In the genomic region with DNA sequence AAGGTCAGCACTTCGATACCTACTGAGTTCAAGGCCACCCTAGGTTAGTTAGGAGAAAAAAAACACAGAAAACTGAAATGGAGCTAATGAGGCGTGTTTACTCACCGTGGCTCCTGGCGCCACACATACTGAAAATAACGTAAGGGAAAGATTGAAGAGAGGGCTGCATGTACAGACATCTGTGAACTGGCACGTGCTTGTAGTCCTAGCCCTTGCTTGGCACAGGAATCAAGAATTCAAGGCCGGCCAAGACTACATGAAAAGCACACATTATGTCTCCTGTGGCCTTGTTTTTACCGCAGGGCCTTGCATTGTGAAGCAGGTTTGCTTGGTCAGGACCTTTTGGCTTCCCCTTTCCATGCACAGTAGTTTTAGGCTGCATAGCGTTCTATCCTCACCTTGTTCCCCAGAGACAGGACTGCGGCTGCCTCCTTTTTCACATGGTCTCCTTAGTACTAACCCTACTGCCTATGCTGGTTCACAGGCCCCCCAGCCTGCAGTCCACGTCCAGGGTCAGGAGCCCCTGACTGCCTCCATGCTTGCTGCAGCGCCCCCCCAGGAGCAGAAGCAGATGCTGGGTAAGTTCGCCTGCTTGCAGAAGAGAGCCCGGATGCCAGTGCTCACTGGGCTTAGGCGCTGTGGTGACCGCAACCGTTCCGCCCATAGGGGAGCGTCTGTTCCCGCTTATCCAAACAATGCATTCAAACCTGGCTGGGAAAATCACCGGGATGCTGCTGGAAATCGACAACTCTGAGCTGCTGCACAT, we compare ENCODE assay signal across 27 mouse cellular contexts. TPM values are rescaled to one million over a fixed set of nuclear protein-coding genes. Genes with fewer than 3 reads are reported as not detected.
A peak's percentile ranks its signal among the peaks of the same experiment; 100 is the strongest.
DNase-seq lines count a peak whose midpoint lies in the region; ATAC-seq and TF ChIP-seq lines count a peak whose summit lies in the region.
"Had no signal": no experiment of that assay in that cellular context is flagged by ENCODE, and none has a peak within 500 bp of the region (broad histone marks: within the 10 kb centered on the region; RNA-seq: fewer than 3 reads in every experiment).

No protein-coding gene starts in this region.

- intact Hi-C loops in gastrocnemius, adult 2 months (cut with DNase I) = no loop called here
- intact Hi-C loops in gastrocnemius, postnatal 14 days (cut with DNase I; ENCODE audit: low total_unique reads) = no loop called here

- TF ChIP-seq CTCF in gastrocnemius, adult 2 months (IDR thresholded peaks at IDR 0.05) = no peak

- H3K4me3 ChIP-seq in gastrocnemius, adult 2 months = no peak overlapping the region
- H3K4me3 ChIP-seq: embryonic facial prominence, embryonic 10.5 days; embryonic facial prominence, embryonic 13.5 days; erythroblast, embryonic 14.5 days; forebrain, embryonic 12.5 days; heart, adult 2 months; heart, embryonic 10.5 days; heart, embryonic 13.5 days had no signal

- peak; percentile 77 to 84 for DNase-seq in adrenal gland, adult (ENCODE audit: inconsistent age in 2 of 2, low spot score in 1 of 2)
- DNase-seq in adrenal gland, postnatal 4 days (ENCODE audit: low spot score in 2 of 2) = no peak
- peak; percentile 16 for DNase-seq in gastrocnemius, adult 2 months
- DNase-seq in gastrocnemius, postnatal 14 days = no peak
- peak; percentile 32 for DNase-seq in ovary, adult 18-20 months (ENCODE audit: low spot score)
- no peak for DNase-seq in ovary, postnatal 10 days (ENCODE audit: low spot score)
- DNase-seq in adrenal gland, postnatal 36 days = peak; percentile 57 to 59
- DNase-seq: cerebellum, adult 11-12 months; cerebellum, adult 8-10 months; cerebellum, postnatal 10 days; cerebellum, postnatal 36 days; embryo, embryonic 11 days; gastrocnemius, postnatal 25 days; heart, postnatal 4 days had no signal

- peak overlapping the region; percentile 80; the same call in 1 of the 2 replicates for H3K27ac ChIP-seq in gastrocnemius, adult 2 months
- H3K27ac ChIP-seq: embryonic facial prominence, embryonic 10.5 days; embryonic facial prominence, embryonic 13.5 days; forebrain, embryonic 12.5 days; heart, adult 2 months; heart, embryonic 10.5 days; heart, embryonic 13.5 days; hindbrain, embryonic 14.5 days had no signal

- no peak for ATAC-seq in granulocyte monocyte progenitor cell, adult 5-6 weeks (replicated peaks; ENCODE audit: poor library complexity, severe bottlenecking)
- ATAC-seq: activated CD4-positive, CD25-positive, alpha-beta regulatory T cell, adult 4 months; forebrain, embryonic 16.5 days; intestine, postnatal 0 days had no signal

RNA-seq across cellular contexts. Expression of gene Oxct2a, which starts 26.1 kb away (rescaled TPM):
- not detected for total RNA-seq in adrenal gland, postnatal 4 days (2021)
- total RNA-seq in gastrocnemius, adult 2 months (2021) = under 1 TPM in 1 of 2 experiments, not detected in 1; 0.33 TPM
- total RNA-seq in gastrocnemius, postnatal 14 days (2021) = under 1 TPM in 1 of 2 experiments, not detected in 1; 0.20 TPM
- not detected for total RNA-seq in adrenal gland, postnatal 36 days (2021)
- total RNA-seq in granulocyte monocyte progenitor cell, adult 5-6 weeks (2014; fragmentation: Nextera tagmentation) = not detected in 2 replicates
- total RNA-seq in granulocyte monocyte progenitor cell, adult 5-6 weeks (2017) = not detected in 2 replicates
- total RNA-seq: heart, adult 2 months; heart, postnatal 14 days; heart, postnatal 4 days had no signal

RNA-seq across cellular contexts. Expression of gene Pabpc4, which starts 35.2 kb away (rescaled TPM):
- total RNA-seq in adrenal gland, postnatal 4 days (2021) = 100 to 1,000 TPM; 104 to 119 TPM
- 100 to 1,000 TPM; 325 to 341 TPM for total RNA-seq in gastrocnemius, adult 2 months (2021)
- 100 to 1,000 TPM; 286 to 288 TPM for total RNA-seq in gastrocnemius, postnatal 14 days (2021)
- 100 to 1,000 TPM in 1 of 2 experiments, 10 to 100 TPM in 1; 98.0 to 113 TPM for total RNA-seq in adrenal gland, postnatal 36 days (2021)
- 93.4 and 113 TPM in 2 replicates for total RNA-seq in granulocyte monocyte progenitor cell, adult 5-6 weeks (2014; fragmentation: Nextera tagmentation)
- total RNA-seq in granulocyte monocyte progenitor cell, adult 5-6 weeks (2017) = 110 and 112 TPM in 2 replicates

RNA-seq across cellular contexts. Expression of gene Bmp8a, which starts 45.7 kb away (rescaled TPM):
- not detected for total RNA-seq in adrenal gland, postnatal 4 days (2021)
- 1 to 10 TPM in 1 of 2 experiments, under 1 TPM in 1; 0.98 to 2.6 TPM for total RNA-seq in gastrocnemius, adult 2 months (2021)
- total RNA-seq in gastrocnemius, postnatal 14 days (2021) = under 1 TPM; 0.08 to 0.60 TPM
- under 1 TPM; 0.13 to 0.20 TPM for total RNA-seq in adrenal gland, postnatal 36 days (2021)
- not detected in 2 replicates for total RNA-seq in granulocyte monocyte progenitor cell, adult 5-6 weeks (2014; fragmentation: Nextera tagmentation)
- 0.30 TPM in 1 of 2 replicates, not detected in the other for total RNA-seq in granulocyte monocyte progenitor cell, adult 5-6 weeks (2017)
- total RNA-seq: heart, adult 2 months had no signal

Comparison
In these comparisons a context has a peak if more than half of its experiments do, and no peak if none do; other contexts are left out.
1. DNase-seq: peak in adrenal gland, adult (2 of 2), gastrocnemius, adult 2 months (single experiment), ovary, adult 18-20 months (single experiment) and adrenal gland, postnatal 36 days (2 of 2); none in adrenal gland, postnatal 4 days (0 of 2), gastrocnemius, postnatal 14 days (single experiment) and ovary, postnatal 10 days (single experiment).